Mouse (Mus musculus) bone marrow, adult 2 months (tissue): ENCODE measurements around the gene Cacna1e. TPM values are rescaled to one million over a fixed set of nuclear protein-coding genes. Genes with fewer than 3 reads are reported as not detected.

ENCODE experiments used
- H3K27ac ChIP-seq: fragments of 200-500 bp; 2 replicates; pipeline ENCODE4 v1.5.1; 2012; ENCODE audit warnings: low read depth, mild to moderate bottlenecking, control low read depth, inconsistent platforms, low read length; ENCODE audit not compliant: control insufficient read depth, poor library complexity, insufficient read depth
- H3K4me1 ChIP-seq: fragments of 200-500 bp; 2 replicates; pipeline ENCODE4 v1.6.1; 2011; ENCODE audit warnings: low read length; ENCODE audit not compliant: control insufficient read depth, insufficient read depth
- H3K4me3 ChIP-seq: fragments of 200-500 bp; replicated peaks from 2 replicates; pipeline ENCODE3; 2011; ENCODE audit warnings: mild to moderate bottlenecking, low read depth, low read length, control low read depth; ENCODE audit not compliant: control insufficient read depth
- CTCF ChIP-seq: fragments of 200-500 bp; IDR thresholded peaks from 2 replicates; pipeline ENCODE4 v1.5.1; 2011; ENCODE audit warnings: low read length, control low read depth; ENCODE audit not compliant: control insufficient read depth, insufficient read depth
- POLR2A ChIP-seq: fragments of 200-500 bp; IDR thresholded peaks from 2 replicates; pipeline ENCODE4 v1.6.1; 2011; ENCODE audit warnings: low read depth, mild to moderate bottlenecking, control low read depth, low read length, borderline replicate concordance; ENCODE audit not compliant: control insufficient read depth
- WGBS: fragments of 180-500 bp; shearing (Covaris S2); methylation state at CpG from one replicate; pipeline ENCODE4 v1.1.7; 2018; 5-methylcytosine and 5-hydroxymethylcytosine counted together
- polyA plus RNA-seq: library from polyadenylated mRNA; stranded (reverse); fragments of >200 nt; gene quantifications from 2 replicates; pipeline ENCODE4 v1.2.4, GENCODE M21; 2011; ENCODE audit warnings: low replicate concordance; ENCODE audit not compliant: missing spikeins, insufficient read depth, insufficient read length

Gene Cacna1e
- polyA plus RNA-seq, 1 experiment: 13.6 TPM

DNA sequence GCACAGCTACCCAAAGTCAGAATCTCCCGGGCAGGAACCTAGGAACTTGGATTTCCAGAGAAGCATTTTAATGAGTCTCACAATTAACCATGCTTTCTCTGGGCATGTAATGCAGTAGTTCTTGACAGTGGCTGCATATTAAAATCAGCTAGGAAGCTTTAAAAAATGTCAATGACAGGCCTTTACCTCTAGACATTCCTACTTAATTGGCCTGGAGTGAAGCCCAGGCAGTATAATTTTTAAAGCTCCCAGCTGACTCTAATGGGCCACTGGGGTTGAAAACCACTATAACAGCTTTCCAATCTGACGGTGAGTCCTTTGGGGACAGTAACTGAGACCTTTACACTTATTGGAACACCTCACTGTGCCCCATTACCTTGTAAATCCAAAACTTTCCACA lies 251.4 kb downstream of the Cacna1e start:
- Histone ChIP-seq H3K27ac (no peak overlapping the region), H3K4me3 (no peak overlapping the region), H3K4me1 (no peaks in the 10 kb centered on the region; the same call in 1 of the 2 replicates)
- 89% methylated on average over 2 of the region's 2 CpGs for WGBS
- no peak for TF ChIP-seq POLR2A
- TF ChIP-seq CTCF: no peak

DNA sequence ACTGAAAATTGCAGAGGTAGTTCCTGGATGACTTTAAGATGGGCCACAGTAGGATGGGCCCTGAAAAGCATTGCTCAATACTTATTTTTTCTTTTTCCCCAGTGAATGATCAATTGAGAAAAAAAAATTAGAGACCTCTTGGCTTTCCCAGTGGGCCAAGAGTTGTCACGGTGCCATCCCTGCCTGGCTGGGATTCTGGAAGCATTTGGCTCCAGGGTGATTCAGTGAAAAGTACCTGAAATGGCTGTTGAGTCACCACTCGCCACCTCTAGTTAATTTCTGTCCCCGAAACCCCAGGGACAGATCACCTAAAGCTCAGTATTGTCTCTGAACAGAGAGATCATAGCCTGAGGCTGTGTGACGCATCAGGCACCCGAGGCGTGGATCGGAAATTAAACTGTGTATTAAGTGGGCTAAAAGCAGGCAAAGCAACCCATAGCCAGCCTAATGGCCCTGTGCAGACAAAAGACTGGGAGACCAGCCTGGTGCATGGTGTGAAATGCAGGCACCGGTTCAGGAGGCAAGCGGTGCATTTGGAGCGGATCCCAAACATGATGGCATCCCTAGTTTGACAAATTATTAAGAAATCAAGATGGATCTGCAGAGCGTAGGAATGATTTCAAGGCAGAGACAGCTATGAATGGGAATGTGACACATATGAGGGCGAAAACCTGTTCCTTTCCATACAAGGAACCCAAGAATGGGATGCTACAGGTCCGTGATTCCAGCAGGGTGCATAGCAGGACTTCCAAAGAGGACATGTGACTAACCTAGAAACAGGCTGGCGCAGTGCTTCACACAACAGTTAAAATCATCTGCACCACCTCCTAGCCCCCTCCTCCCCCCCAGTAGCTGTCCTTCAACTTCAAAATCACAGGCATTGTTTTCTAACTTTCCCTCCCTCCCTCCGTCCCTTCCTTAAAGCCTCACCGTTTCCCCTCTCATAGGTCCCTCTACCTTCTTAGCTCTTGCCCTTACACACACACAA lies 261.3 kb downstream of the Cacna1e start:
- TF ChIP-seq POLR2A (no peak), CTCF (no peak)
- H3K4me1 ChIP-seq: peaks cover 2% of the 10 kb centered on the region; the same call in 1 of the 2 replicates
- H3K4me3 ChIP-seq: no peak overlapping the region
- WGBS: 84% methylated on average over 16 of the region's 16 CpGs
- no peak overlapping the region for H3K27ac ChIP-seq

DNA sequence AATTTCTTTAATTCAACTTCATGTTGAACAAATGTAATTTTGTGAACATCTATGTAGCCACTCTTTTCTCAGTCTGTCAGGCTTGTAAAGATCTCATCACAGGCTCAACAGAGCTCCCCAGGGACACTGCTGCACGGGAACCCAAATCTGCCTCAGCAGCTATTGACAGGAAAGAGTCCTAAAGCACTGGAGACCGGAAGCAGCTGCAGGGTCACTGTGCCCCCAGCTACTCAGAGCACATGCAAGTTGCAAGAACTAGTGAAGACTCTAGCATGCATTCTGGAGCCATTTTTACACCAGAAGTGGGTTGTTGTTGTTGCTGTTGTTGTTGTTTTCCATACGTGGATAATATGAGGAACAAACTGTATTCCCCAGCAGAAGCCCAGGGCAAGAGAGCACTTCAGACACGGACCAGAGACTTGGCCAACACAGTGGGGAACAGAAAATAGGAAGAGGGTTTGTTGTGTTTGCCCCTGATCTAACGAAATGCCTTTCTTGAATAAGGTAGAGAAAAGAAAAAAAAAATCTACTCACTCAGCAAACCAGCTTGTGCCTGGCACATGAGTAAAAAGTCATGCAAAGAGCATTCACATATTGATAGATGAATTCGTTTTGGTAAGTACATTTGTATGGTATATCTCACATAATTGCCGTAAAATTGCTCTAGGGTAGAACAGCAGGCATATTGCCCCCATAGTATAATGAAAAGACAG lies 266.4 kb downstream of the Cacna1e start:
- H3K4me3 ChIP-seq: no peak overlapping the region
- no peak overlapping the region; the same call in 1 of the 2 replicates for H3K27ac ChIP-seq
- TF ChIP-seq CTCF: no peak
- no peak for TF ChIP-seq POLR2A
- 32% methylated on average over 7 of the region's 7 CpGs for WGBS
- peaks cover 2% of the 10 kb centered on the region; the same call in 1 of the 2 replicates for H3K4me1 ChIP-seq

DNA sequence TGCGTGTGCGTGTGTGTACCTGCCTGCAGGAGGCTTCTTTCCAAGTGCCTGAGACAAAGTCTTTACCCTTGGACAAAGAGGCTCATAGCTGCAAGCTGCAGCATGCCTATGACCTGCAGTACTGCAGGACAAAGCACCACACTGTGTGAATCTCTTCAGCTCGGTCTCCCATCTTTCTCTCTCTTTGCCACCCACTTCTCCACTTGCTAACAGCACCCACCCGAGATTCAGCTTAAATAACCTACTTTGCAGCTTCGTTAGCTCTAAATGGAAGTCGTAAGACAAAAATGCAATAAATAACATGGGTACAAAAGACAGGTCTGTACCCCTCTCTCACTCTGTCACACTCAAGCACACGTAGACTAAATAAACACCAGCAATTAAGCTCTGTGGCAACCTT lies 268.5 kb downstream of the Cacna1e start:
- no peak overlapping the region for H3K27ac ChIP-seq
- H3K4me3 ChIP-seq: no peak overlapping the region
- WGBS: 76% methylated on average over 7 of the region's 7 CpGs
- H3K4me1 ChIP-seq: peaks cover 2% of the 10 kb centered on the region; the same call in 1 of the 2 replicates
- TF ChIP-seq CTCF (no peak), POLR2A (no peak)

DNA sequence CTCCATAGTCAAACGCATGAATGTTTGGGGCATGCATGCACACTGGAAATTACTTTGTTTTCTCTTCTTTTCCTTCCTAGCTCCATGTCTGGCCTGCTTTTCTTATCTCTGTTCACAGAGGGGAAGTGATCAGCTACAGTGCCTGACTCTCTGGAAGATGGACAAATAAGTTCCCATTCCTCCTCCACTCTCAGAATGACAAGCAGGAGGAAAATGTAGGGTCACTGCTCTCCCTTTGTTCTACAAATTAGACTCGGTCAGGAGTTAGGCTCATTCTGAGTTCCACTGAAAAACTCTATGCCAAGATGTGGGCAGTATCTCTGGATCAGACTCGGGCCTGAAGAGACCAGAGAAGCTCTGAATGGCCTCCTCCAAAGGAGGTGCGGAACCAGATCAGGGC lies 275.8 kb downstream of the Cacna1e start:
- Histone ChIP-seq H3K27ac (no peak overlapping the region), H3K4me1 (no peaks in the 10 kb centered on the region), H3K4me3 (no peak overlapping the region)
- WGBS: 49% methylated on average over 4 of the region's 4 CpGs
- TF ChIP-seq POLR2A (no peak), CTCF (no peak)

DNA sequence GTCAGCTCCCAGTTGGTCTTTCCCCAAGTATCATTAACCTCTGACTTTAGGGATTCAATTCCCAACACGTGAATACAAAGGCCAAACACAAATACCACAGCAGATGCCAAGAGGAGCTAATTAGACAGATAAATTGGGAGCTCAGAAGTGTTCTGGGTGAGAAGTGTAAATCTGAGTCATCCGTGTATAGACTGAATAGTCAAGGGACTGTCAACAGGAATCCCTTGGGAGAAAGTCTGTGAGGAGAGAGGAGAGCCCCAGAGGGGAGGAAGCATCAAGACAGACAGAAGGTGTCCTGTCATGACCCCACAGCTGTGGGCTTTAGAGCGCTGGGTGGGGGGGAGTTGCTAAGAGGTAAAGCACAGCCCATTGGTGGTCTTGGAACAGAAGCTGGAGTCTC lies 276.9 kb downstream of the Cacna1e start:
- H3K4me3 ChIP-seq: no peak overlapping the region
- WGBS: 71% methylated on average over 3 of the region's 3 CpGs
- no peaks in the 10 kb centered on the region for H3K4me1 ChIP-seq
- TF ChIP-seq CTCF (no peak), POLR2A (no peak)
- no peak overlapping the region for H3K27ac ChIP-seq

DNA sequence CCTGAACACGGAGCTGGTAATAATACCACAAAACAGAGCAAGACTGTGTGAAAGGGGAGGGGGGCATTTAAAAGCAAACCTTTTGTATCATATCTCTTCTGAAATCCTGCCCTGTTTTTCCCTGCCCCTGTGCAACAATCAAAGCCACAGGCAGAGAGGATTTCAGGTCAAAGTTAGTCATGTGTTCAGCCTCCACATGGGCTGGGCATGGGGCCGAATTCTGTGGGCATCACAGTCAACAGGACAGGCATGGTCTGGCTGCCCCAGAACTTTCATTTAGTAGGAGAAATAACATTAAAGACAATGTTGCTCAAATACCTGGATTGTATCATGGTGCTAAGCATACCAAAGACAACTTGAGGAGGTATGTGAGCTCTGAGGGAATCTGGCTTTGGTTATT lies 278.7 kb downstream of the Cacna1e start:
- Histone ChIP-seq H3K27ac (no peak overlapping the region), H3K4me3 (no peak overlapping the region), H3K4me1 (no peaks in the 10 kb centered on the region)
- TF ChIP-seq POLR2A (no peak), CTCF (no peak)
- 82% methylated on average over 2 of the region's 2 CpGs for WGBS

DNA sequence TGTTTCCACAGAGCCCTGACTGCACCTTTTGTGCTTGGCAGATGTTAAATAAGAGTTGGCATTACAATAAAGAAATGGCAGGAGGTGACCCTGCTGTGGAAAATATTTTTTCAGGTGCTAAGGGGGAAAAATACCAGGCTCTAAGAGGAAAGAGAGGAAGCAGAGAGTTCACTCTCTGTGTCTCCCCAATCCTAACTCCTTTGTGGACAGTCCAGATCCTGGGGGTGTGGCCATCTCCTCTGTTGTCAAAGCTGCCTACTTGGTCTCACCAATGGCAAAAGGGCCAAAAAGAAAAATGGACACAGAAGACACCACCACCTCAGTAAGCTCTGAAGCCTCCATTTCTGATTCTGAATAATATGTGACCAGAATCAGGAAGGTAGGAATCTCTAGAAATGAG lies 280.5 kb downstream of the Cacna1e start:
- TF ChIP-seq POLR2A (no peak), CTCF (no peak)
- no peak overlapping the region for H3K27ac ChIP-seq
- no peak overlapping the region for H3K4me3 ChIP-seq
- no peaks in the 10 kb centered on the region for H3K4me1 ChIP-seq
